Mouse (Mus musculus) ES-E14 (cell line): ENCODE data around the gene Sema5a. TPM values are rescaled to one million over a fixed set of nuclear protein-coding genes. Genes with fewer than 3 reads are reported as not detected.

ENCODE experiments used
- DNase-seq: peaks from one replicate; pipeline ENCODE4 v3.0.0-alpha.2; 2013; ENCODE audit warnings: low read depth, low spot score
- H3K27ac ChIP-seq: 2 replicates; pipeline ENCODE4 v1.5.1; 2012; ENCODE audit warnings: low read depth, mild to moderate bottlenecking, low read length, moderate library complexity, mixed read lengths; ENCODE audit not compliant: poor library complexity, insufficient read depth, severe bottlenecking
- H3K36me3 ChIP-seq: 2 replicates; pipeline ENCODE4 v1.6.1; 2012; ENCODE audit warnings: mild to moderate bottlenecking, low read length, moderate library complexity, mixed read lengths; ENCODE audit not compliant: control insufficient read depth, poor library complexity, insufficient read depth, severe bottlenecking
- H3K4me1 ChIP-seq, 2 experiments: fragments of 150-350 bp in 1 of 2; sonication (generic) in 1 of 2; 2 replicates each; pipeline ENCODE4 v1.6.1; 2012; ENCODE audit warnings: low read length in 2 of 2, mild to moderate bottlenecking in 1 of 2, mixed read lengths in 1 of 2; ENCODE audit not compliant: control insufficient read depth in 2 of 2, insufficient read depth in 2 of 2, poor library complexity in 1 of 2
- H3K4me3 ChIP-seq, 2 experiments: fragments of 150-350 bp in 1 of 2; sonication (generic) in 1 of 2; 2 replicates each; pipeline ENCODE4 v1.5.1; 2012; ENCODE audit warnings: low read length in 2 of 2, low read depth in 1 of 2, mild to moderate bottlenecking in 1 of 2, mixed read lengths in 1 of 2; ENCODE audit not compliant: insufficient read depth in 1 of 2, poor library complexity in 1 of 2, severe bottlenecking in 1 of 2
- H3K9ac ChIP-seq: 2 replicates; pipeline ENCODE4 v1.6.1; 2012; ENCODE audit warnings: low read depth, mild to moderate bottlenecking, low read length, mixed read lengths; ENCODE audit not compliant: poor library complexity, insufficient read depth, severe bottlenecking
- H3K9me3 ChIP-seq: fragments of 150-350 bp; sonication (generic); 2 replicates; pipeline ENCODE4 v1.6.1; 2012; ENCODE audit warnings: low read depth, mild to moderate bottlenecking, low read length; ENCODE audit not compliant: control insufficient read depth, insufficient read depth
- CHD2 ChIP-seq: IDR thresholded peaks from 2 replicates; pipeline ENCODE4 v1.6.1; 2014; ENCODE audit warnings: mild to moderate bottlenecking, low read depth, low read length, inconsistent platforms
- HCFC1 ChIP-seq: IDR thresholded peaks from 2 replicates; pipeline ENCODE4 v1.6.1; 2012; ENCODE audit warnings: low read length, inconsistent platforms, borderline replicate concordance; ENCODE audit not compliant: insufficient read depth
- MAFK ChIP-seq: IDR thresholded peaks from 2 replicates; pipeline ENCODE4 v1.6.1; 2014; ENCODE audit warnings: mild to moderate bottlenecking, low read depth, low read length, inconsistent platforms; ENCODE audit not compliant: insufficient read depth
- ZC3H11A ChIP-seq: IDR thresholded peaks from 2 replicates; pipeline ENCODE4 v1.6.1; 2012; ENCODE audit warnings: low read depth, mild to moderate bottlenecking, inconsistent platforms, low read length, borderline replicate concordance
- ZNF384 ChIP-seq: IDR thresholded peaks from 2 replicates; pipeline ENCODE4 v1.6.1; 2012; ENCODE audit warnings: low read depth, low read length, inconsistent platforms
- in situ Hi-C, 2 experiments: fragments of 600-800 bp; cut with MboI; formaldehyde crosslinking; loops; one replicate each; pipeline ENCODE4 v1.15.1; 2025; ENCODE audit warnings: low sequenced_read_pairs in 2 of 2, inconsistent platforms in 1 of 2; ENCODE audit not compliant: unreplicated experiment in 2 of 2
- total RNA-seq: library from RNA; depleted of rRNA; stranded (reverse); fragments of 300-350 nt; gene quantifications from 2 replicates; pipeline ENCODE4 v1.2.3, GENCODE M21; 2012

Gene Sema5a
- total RNA-seq, 1 experiment = 2.7 TPM

GRCm38 (mm10) chr15:32611201-32611600 lies 366.6 kb downstream of the Sema5a start:
- no peak overlapping the region for H3K27ac ChIP-seq
- no peaks in the 10 kb centered on the region for H3K4me1 ChIP-seq
- TF ChIP-seq ZC3H11A = no peak
- TF ChIP-seq ZNF384 = no peak
- no peak for TF ChIP-seq CHD2
- TF ChIP-seq HCFC1 = no peak
- TF ChIP-seq MAFK = no peak
- DNase-seq = no peak
- in situ Hi-C loops = no loop called here
- H3K4me3 ChIP-seq = no peak overlapping the region
- H3K36me3 ChIP-seq = no peaks in the 10 kb centered on the region
- no peak overlapping the region for H3K9ac ChIP-seq
- H3K9me3 ChIP-seq = no peaks in the 10 kb centered on the region

DNA sequence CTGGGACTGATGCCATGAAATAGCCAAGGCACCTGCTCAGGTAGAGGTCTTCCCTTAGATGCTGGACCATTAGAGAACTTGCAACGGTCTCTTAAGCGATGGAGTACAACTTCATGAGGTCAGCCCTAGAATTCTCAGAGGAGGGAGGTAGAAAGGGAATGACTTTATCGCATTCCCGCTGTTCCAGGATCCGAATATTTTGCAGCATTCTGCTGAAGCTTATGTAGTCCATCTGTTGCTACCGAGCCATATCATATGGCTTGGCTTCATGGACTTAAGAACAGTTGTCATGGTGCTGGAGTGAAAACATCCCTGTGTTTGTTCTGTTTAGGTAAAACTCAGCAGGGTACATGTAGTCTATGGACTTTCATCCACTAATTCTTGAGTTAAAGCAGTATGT lies 369.1 kb downstream of the Sema5a start:
- no peak overlapping the region for H3K27ac ChIP-seq
- no peaks in the 10 kb centered on the region for H3K36me3 ChIP-seq
- no peak overlapping the region for H3K9ac ChIP-seq
- no peaks in the 10 kb centered on the region for H3K9me3 ChIP-seq
- TF ChIP-seq CHD2 = no peak
- TF ChIP-seq ZC3H11A = no peak
- no peak for TF ChIP-seq HCFC1
- TF ChIP-seq ZNF384 = no peak
- TF ChIP-seq MAFK = no peak
- H3K4me1 ChIP-seq = no peaks in the 10 kb centered on the region
- no peak overlapping the region for H3K4me3 ChIP-seq
- no peak for DNase-seq
- in situ Hi-C loops = no loop called here

DNA sequence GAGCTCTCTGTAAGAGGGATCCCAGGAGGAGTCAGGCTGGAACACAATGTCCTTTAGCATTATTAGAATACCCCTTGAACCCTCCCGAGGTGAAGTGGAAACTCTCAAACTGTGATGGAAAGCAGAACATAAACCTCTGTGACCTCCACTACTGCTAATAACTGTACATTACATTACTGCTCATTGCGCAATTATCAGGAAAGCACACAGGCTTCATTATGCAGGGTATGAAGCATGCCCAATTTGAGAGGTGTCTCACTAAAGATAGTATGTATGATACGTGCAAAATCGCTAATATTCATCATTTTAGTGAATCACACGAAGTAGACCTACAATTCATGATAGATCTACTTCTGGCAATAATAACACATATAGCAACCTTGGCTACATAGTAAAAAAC lies 371.2 kb downstream of the Sema5a start:
- Histone ChIP-seq H3K36me3 (no peaks in the 10 kb centered on the region), H3K9ac (no peak overlapping the region), H3K4me1 (no peaks in the 10 kb centered on the region), H3K9me3 (no peaks in the 10 kb centered on the region), H3K4me3 (no peak overlapping the region), H3K27ac (no peak overlapping the region)
- no peak for DNase-seq
- in situ Hi-C loops = no loop called here
- TF ChIP-seq ZC3H11A (no peak), ZNF384 (no peak), HCFC1 (no peak), CHD2 (no peak), MAFK (no peak)

GRCm38 (mm10) chr15:32619199-32619598 lies 374.6 kb downstream of the Sema5a start:
- no peak overlapping the region for H3K4me3 ChIP-seq
- H3K36me3 ChIP-seq = no peaks in the 10 kb centered on the region
- in situ Hi-C loops = no loop called here
- no peaks in the 10 kb centered on the region for H3K4me1 ChIP-seq
- no peaks in the 10 kb centered on the region for H3K9me3 ChIP-seq
- no peak overlapping the region for H3K27ac ChIP-seq
- TF ChIP-seq MAFK (no peak), ZC3H11A (no peak), HCFC1 (no peak), CHD2 (no peak), ZNF384 (no peak)
- no peak overlapping the region for H3K9ac ChIP-seq
- DNase-seq = no peak

DNA sequence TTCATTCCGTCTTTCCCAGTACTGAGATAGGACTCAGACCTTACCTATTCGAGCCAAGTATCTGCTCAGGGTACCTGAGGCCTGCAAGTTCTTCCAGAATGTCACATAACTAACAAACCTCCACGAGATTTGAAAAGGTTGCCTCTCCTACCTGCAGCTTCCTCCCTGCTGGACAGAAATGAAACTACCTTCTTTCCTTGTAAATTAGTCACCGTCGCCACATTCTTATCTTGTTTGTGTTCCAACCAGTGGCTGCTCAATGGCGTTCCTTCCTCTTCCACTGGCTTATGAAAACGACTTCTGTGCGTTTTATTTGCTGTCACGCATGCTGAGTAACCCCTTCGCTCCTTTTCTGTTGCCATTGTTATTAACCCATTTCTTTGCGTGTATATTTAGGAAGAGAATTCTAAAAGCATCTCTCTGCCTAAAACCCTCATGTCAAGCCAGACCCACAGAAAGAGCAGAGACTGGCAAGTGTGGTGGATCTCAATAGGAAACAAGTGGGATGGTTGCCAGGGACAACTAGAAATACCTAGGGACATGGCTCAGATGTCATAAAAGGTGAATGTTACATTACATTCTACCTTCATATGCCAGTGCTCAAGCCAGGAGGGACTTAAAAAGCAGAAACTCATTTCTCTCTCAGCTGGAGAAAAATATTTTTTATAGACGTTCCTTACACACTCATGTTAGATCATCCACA lies 378.6 kb downstream of the Sema5a start:
- in situ Hi-C loops = no loop called here
- DNase-seq = no peak
- H3K9ac ChIP-seq = no peak overlapping the region
- no peaks in the 10 kb centered on the region for H3K36me3 ChIP-seq
- no peaks in the 10 kb centered on the region for H3K4me1 ChIP-seq
- H3K9me3 ChIP-seq = no peaks in the 10 kb centered on the region
- H3K4me3 ChIP-seq = no peak overlapping the region
- no peak for TF ChIP-seq HCFC1
- TF ChIP-seq ZC3H11A = no peak
- no peak for TF ChIP-seq CHD2
- no peak for TF ChIP-seq ZNF384
- TF ChIP-seq MAFK = no peak
- H3K27ac ChIP-seq = no peak overlapping the region
